Mouse (Mus musculus) cerebellum, postnatal 25 days (tissue): Measurements from ENCODE around the gene Ubqln1.
"Not testable (repeated sequence)": the region's sequence is repeated elsewhere in the genome, so short reads cannot be mapped to it uniquely, and the experiment has no call there.

Experiments used
- DNase-seq, 2 experiments: peaks; one replicate each; pipeline ENCODE4 v3.0.0; 2021; ENCODE audit warnings: mixed read lengths in 2 of 2

Gene Ubqln1

GRCm38 (mm10) chr13:58149629-58150028, 65.8 kb downstream of the Ubqln1 start:
- no peak for DNase-seq

- DNase-seq, result peak; percentile 37 to 43
Observed at GRCm38 (mm10) chr13:58149033-58149558, 66.4 kb downstream of the Ubqln1 start.

- peak; percentile 62 to 72 for DNase-seq
Observed at GRCm38 (mm10) chr13:58148256-58148831, 67.1 kb downstream of the Ubqln1 start.

GRCm38 (mm10) chr13:58147760-58148159, 67.7 kb downstream of the Ubqln1 start:
- no peak for DNase-seq

GRCm38 (mm10) chr13:58146603-58147002, 68.8 kb downstream of the Ubqln1 start:
- DNase-seq, result not testable (repeated sequence)

- DNase-seq, result peak in 1 of 2 experiments; percentile 4
Observed at GRCm38 (mm10) chr13:58131692-58132091, 83.8 kb downstream of the Ubqln1 start.

GRCm38 (mm10) chr13:58129687-58130246, 85.7 kb downstream of the Ubqln1 start:
- DNase-seq, result peak in 1 of 2 experiments; percentile 14

GRCm38 (mm10) chr13:58128768-58129671, 86.4 kb downstream of the Ubqln1 start:
- peak; percentile 98 to 99 for DNase-seq

GRCm38 (mm10) chr13:58128396-58128767, 87.1 kb downstream of the Ubqln1 start, which contains the start of gene Hnrnpa0:
Gene Hnrnpa0, minus strand, starts transcription at chr13:58128556.
- peak; percentile 99 for DNase-seq

GRCm38 (mm10) chr13:58127766-58128361, 87.6 kb downstream of the Ubqln1 start:
- DNase-seq, result peak; percentile 75 to 88

- DNase-seq, result peak in 1 of 2 experiments; percentile 1
Observed at GRCm38 (mm10) chr13:58126862-58127765, 88.3 kb downstream of the Ubqln1 start.
